Mouse (Mus musculus) hematopoietic stem cell, adult 5-6 weeks (primary cell): ENCODE results near the gene Gtf2h4. TPM values are rescaled to one million over a fixed set of nuclear protein-coding genes. Genes with fewer than 3 reads are reported as not detected.
A peak's percentile ranks its signal among the peaks of the same experiment; 100 is the strongest.

Source experiments
- ATAC-seq, 2 experiments: fragments of 125-278 bp in 1 of 2; replicated peaks in 1 of 2; 2 replicates each; pipeline ENCODE4 v1.8.0; 2016 to 2017; ENCODE audit warnings: inconsistent platforms in 2 of 2, mild to moderate bottlenecking in 2 of 2, moderate number of reproducible peaks in 2 of 2, low read depth in 1 of 2, moderate TSS enrichment in 1 of 2; ENCODE audit not compliant: low FRiP score in 2 of 2, poor library complexity in 2 of 2, severe bottlenecking in 2 of 2, insufficient read depth in 1 of 2, low TSS enrichment in 1 of 2
- total RNA-seq: library from RNA; stranded (forward); fragments of 172-1452, 232-1000 nt; gene quantifications from 2 replicates; pipeline ENCODE4 v1.2.3, GENCODE M21; 2017

Gene Gtf2h4
- total RNA-seq, 1 experiment from 2014 or later: 17.3 TPM

GRCm38 (mm10) chr17:35667334-35668065 lies 6.0 kb downstream of the Gtf2h4 start, which contains the start of gene Vars2:
Gene Vars2, minus strand, starts transcription at chr17:35667592.
- peak; percentile 76 to 80 for ATAC-seq

GRCm38 (mm10) chr17:35666851-35667256 lies 6.7 kb downstream of the Gtf2h4 start:
- ATAC-seq: peak; percentile 9 to 23; a peak in 2 of 4 replicates

- ATAC-seq: peak in 1 of 2 experiments; percentile 37; a peak in 1 of 4 replicates
Observed at GRCm38 (mm10) chr17:35665957-35666515, 7.5 kb downstream of the Gtf2h4 start.

GRCm38 (mm10) chr17:35653086-35653485 lies 20.5 kb downstream of the Gtf2h4 start:
- no peak for ATAC-seq

- no peak for ATAC-seq
Observed at GRCm38 (mm10) chr17:35649429-35649828, 24.1 kb downstream of the Gtf2h4 start.

- ATAC-seq: no peak
Observed at GRCm38 (mm10) chr17:35643609-35644236, 29.8 kb downstream of the Gtf2h4 start, which contains the start of gene Mucl3. Gene Mucl3, minus strand, starts transcription at chr17:35643695.

- ATAC-seq: no peak
Observed at GRCm38 (mm10) chr17:35639352-35639751, 34.2 kb downstream of the Gtf2h4 start.

GRCm38 (mm10) chr17:35638475-35639190 lies 34.9 kb downstream of the Gtf2h4 start:
- no peak; a peak in 1 of 4 replicates for ATAC-seq

- no peak for ATAC-seq
Observed at GRCm38 (mm10) chr17:35636363-35636762, 37.2 kb downstream of the Gtf2h4 start.

- peak; percentile 65 to 74; a peak in 3 of 4 replicates for ATAC-seq
Observed at GRCm38 (mm10) chr17:35635699-35636111, 37.8 kb downstream of the Gtf2h4 start.

GRCm38 (mm10) chr17:35635202-35635601 lies 38.3 kb downstream of the Gtf2h4 start:
- no peak for ATAC-seq

- no peak for ATAC-seq
Observed at GRCm38 (mm10) chr17:35633992-35634391, 39.5 kb downstream of the Gtf2h4 start.

- no peak for ATAC-seq
Observed at GRCm38 (mm10) chr17:35626537-35626936, 47.0 kb downstream of the Gtf2h4 start, which contains the start of gene Gm9573. Gene Gm9573, minus strand, starts transcription at chr17:35626637.

Other genes with a start within 250 kb of the Gtf2h4 start
- gene H2-Q6, start 248.9 kb downstream of the Gtf2h4 start, total RNA-seq: 200 and 221 TPM in 2 replicates
- gene H2-Q7, start 234.6 kb downstream of the Gtf2h4 start, total RNA-seq: 156 and 169 TPM in 2 replicates
- gene H2-Q10, start 203.7 kb downstream of the Gtf2h4 start, total RNA-seq: 0.25 and 2.8 TPM in 2 replicates
- 0.31 and 0.45 TPM in 2 replicates for gene Pou5f1, start 167.7 kb downstream of the Gtf2h4 start, total RNA-seq
- 8.0 and 13.1 TPM in 2 replicates for gene Tcf19, start 156.9 kb downstream of the Gtf2h4 start, total RNA-seq
- 9.4 and 14.5 TPM in 2 replicates for gene Cchcr1, start 156.6 kb downstream of the Gtf2h4 start, total RNA-seq
- gene Psors1c2, start 140.5 kb downstream of the Gtf2h4 start, total RNA-seq: not detected in 2 replicates
- gene Cdsn, start 121.6 kb downstream of the Gtf2h4 start, total RNA-seq: not detected in 2 replicates
- gene 2300002M23Rik, start 106.3 kb downstream of the Gtf2h4 start, total RNA-seq: not detected in 2 replicates
- not detected in 2 replicates for gene Sfta2, start 72.2 kb downstream of the Gtf2h4 start, total RNA-seq
- gene Gm9573, start 47.1 kb downstream of the Gtf2h4 start, total RNA-seq: not detected in 2 replicates
- not detected in 2 replicates for gene Mucl3, start 30.0 kb downstream of the Gtf2h4 start, total RNA-seq
- gene Vars2, start 6.1 kb downstream of the Gtf2h4 start, total RNA-seq: 11.3 and 12.6 TPM in 2 replicates
- gene Ddr1, start 30.9 kb upstream of the Gtf2h4 start, total RNA-seq: 0.75 TPM in 1 of 2 replicates, not detected in the other
- gene Ier3, start 147.9 kb upstream of the Gtf2h4 start, total RNA-seq: 128 and 182 TPM in 2 replicates
- gene Flot1, start 149.5 kb upstream of the Gtf2h4 start, total RNA-seq: 134 and 140 TPM in 2 replicates
- gene Tubb5, start 164.6 kb upstream of the Gtf2h4 start, total RNA-seq: 873 and 988 TPM in 2 replicates
- 26.0 and 40.0 TPM in 2 replicates for gene Mdc1, start 167.8 kb upstream of the Gtf2h4 start, total RNA-seq
- 53.1 and 73.0 TPM in 2 replicates for gene Nrm, start 187.6 kb upstream of the Gtf2h4 start, total RNA-seq
- 35.9 and 44.0 TPM in 2 replicates for gene Ppp1r18, start 191.9 kb upstream of the Gtf2h4 start, total RNA-seq
- gene Dhx16, start 206.1 kb upstream of the Gtf2h4 start, total RNA-seq: 39.1 and 57.0 TPM in 2 replicates
- 4.9 and 17.4 TPM in 2 replicates for gene 2310061I04Rik, start 223.7 kb upstream of the Gtf2h4 start, total RNA-seq
- gene Atat1, start 236.3 kb upstream of the Gtf2h4 start, total RNA-seq: 13.0 and 18.1 TPM in 2 replicates
- 47.0 and 51.8 TPM in 2 replicates for gene Mrps18b, start 242.7 kb upstream of the Gtf2h4 start, total RNA-seq
- gene Ppp1r10, start 242.7 kb upstream of the Gtf2h4 start, total RNA-seq: 175 and 218 TPM in 2 replicates